Mouse (Mus musculus) lung, postnatal 0 days (tissue): ENCODE measurements around the gene Chrna9. TPM values are rescaled to one million over a fixed set of nuclear protein-coding genes. Genes with fewer than 3 reads are reported as not detected.

ENCODE experiments used
- ATAC-seq: fragments of 200-750 bp; cut with Nextera tagmentation; 2 replicates; pipeline ENCODE4 v1.8.0; 2017; ENCODE audit warnings: moderate library complexity
- DNase-seq: peaks from one replicate; pipeline ENCODE4 v3.0.0-alpha.2; 2016; ENCODE audit warnings: low spot score
- H3K27ac ChIP-seq: fragments of 300-500 bp; sonication (generic); 2 replicates; pipeline ENCODE4 v1.5.1; 2014; ENCODE audit warnings: antibody characterized with exemption, mild to moderate bottlenecking, low read length, mixed read lengths
- H3K27me3 ChIP-seq: fragments of 300-500 bp; sonication (generic); replicated peaks from 2 replicates; pipeline ENCODE4 v1.6.1; 2014; ENCODE audit warnings: low read length, mixed read lengths; ENCODE audit not compliant: insufficient read depth
- H3K36me3 ChIP-seq: fragments of 300-500 bp; sonication (generic); 2 replicates; pipeline ENCODE4 v1.6.1; 2014; ENCODE audit warnings: low read length, mixed read lengths; ENCODE audit not compliant: insufficient read depth
- H3K4me1 ChIP-seq: fragments of 300-500 bp; sonication (generic); 2 replicates; pipeline ENCODE4 v1.6.1; 2014; ENCODE audit warnings: antibody characterized with exemption, low read depth, low read length, mixed read lengths; ENCODE audit not compliant: insufficient read depth
- H3K4me2 ChIP-seq: fragments of 300-500 bp; sonication (generic); replicated peaks from 2 replicates; pipeline ENCODE4 v1.6.1; 2014; ENCODE audit warnings: low read depth, mild to moderate bottlenecking, low read length, moderate library complexity, mixed read lengths
- H3K4me3 ChIP-seq: fragments of 300-500 bp; sonication (generic); 2 replicates; pipeline ENCODE4 v1.5.1; 2014; ENCODE audit warnings: low read depth, low read length
- H3K9ac ChIP-seq: fragments of 300-500 bp; sonication (generic); replicated peaks from 2 replicates; pipeline ENCODE4 v1.6.1; 2014; ENCODE audit warnings: low read depth, mild to moderate bottlenecking
- H3K9me3 ChIP-seq: fragments of 300-500 bp; sonication (generic); 2 replicates; pipeline ENCODE4 v1.6.1; 2016; ENCODE audit warnings: low read length, mixed read lengths
- CTCF ChIP-seq: IDR thresholded peaks from 2 replicates; pipeline ENCODE4 v1.5.1; 2016; ENCODE audit warnings: antibody characterized with exemption, mild to moderate bottlenecking
- EP300 ChIP-seq: IDR thresholded peaks from 2 replicates; pipeline ENCODE4 v1.6.1; 2016; ENCODE audit warnings: antibody characterized with exemption, mild to moderate bottlenecking, control low read depth
- WGBS: fragments of 180-500 bp; shearing (Covaris S2); extraction: QIAGEN DNeasy Blood & Tissue Kit; methylation state at CpG from one replicate; pipeline ENCODE4 v1.1.7; 2014; 5-methylcytosine and 5-hydroxymethylcytosine counted together
- polyA plus RNA-seq: library from polyadenylated mRNA; unstranded; fragments of >200 nt; fragmentation: Nextera tagmentation; extraction: Ambion mirVana; gene quantifications from 2 replicates; pipeline ENCODE4 v1.2.1, GENCODE M21; 2015

Gene Chrna9
- polyA plus RNA-seq, 1 experiment from 2014 or later = not detected

DNA sequence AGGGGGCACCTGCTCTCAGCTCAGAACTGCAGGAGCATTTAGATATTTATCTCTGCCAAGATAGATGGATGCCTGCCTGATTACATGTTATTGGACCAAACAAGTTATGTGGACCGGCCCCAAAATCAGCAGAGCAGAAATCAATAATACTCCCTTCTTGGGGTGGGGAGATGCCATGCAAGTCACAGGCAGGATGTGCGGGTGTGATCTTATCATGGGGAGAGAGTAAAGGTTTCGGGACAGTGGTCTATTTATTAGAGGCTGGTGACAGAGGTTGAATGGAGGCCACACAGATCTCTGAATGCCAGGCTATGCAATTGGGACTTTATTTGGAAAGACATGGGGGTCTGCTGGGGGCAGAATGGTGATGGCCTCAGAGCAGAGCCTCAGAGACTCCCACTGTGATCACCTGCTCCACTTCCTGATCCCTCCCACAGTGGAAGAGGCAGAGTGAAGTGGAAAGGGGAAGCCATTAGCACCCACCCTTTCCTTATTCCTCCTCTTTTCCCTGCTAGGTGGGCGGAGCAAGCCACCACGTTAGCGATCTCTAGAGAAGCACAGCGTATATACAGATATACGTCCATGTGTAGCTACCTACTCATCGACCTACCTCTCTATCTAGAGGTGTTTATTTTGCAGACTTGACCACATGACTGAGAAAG is 13.1 kb upstream of the Chrna9 start:
- no peak overlapping the region for H3K27ac ChIP-seq
- DNase-seq (no peak), ATAC-seq (no peak)
- no peak overlapping the region for H3K4me3 ChIP-seq
- TF ChIP-seq EP300 = no peak
- no peak for TF ChIP-seq CTCF
- H3K36me3 ChIP-seq = no peaks in the 10 kb centered on the region
- 70% methylated on average over 9 of the region's 9 CpGs for WGBS
- H3K9me3 ChIP-seq = no peaks in the 10 kb centered on the region
- H3K4me2 ChIP-seq = no peak overlapping the region
- no peaks in the 10 kb centered on the region for H3K4me1 ChIP-seq
- no peak overlapping the region for H3K9ac ChIP-seq
- no peaks in the 10 kb centered on the region for H3K27me3 ChIP-seq

GRCm38 (mm10) chr5:65926666-65927065 is 8.1 kb upstream of the Chrna9 start:
- H3K4me2 ChIP-seq = no peak overlapping the region
- H3K9me3 ChIP-seq = no peaks in the 10 kb centered on the region
- TF ChIP-seq CTCF (no peak), EP300 (no peak)
- no peaks in the 10 kb centered on the region for H3K4me1 ChIP-seq
- H3K36me3 ChIP-seq = no peaks in the 10 kb centered on the region
- no peak overlapping the region for H3K27ac ChIP-seq
- 71% methylated on average over 6 of the region's 6 CpGs for WGBS
- DNase-seq (no peak), ATAC-seq (no peak)
- no peak overlapping the region for H3K4me3 ChIP-seq
- no peaks in the 10 kb centered on the region for H3K27me3 ChIP-seq
- H3K9ac ChIP-seq = no peak overlapping the region

DNA sequence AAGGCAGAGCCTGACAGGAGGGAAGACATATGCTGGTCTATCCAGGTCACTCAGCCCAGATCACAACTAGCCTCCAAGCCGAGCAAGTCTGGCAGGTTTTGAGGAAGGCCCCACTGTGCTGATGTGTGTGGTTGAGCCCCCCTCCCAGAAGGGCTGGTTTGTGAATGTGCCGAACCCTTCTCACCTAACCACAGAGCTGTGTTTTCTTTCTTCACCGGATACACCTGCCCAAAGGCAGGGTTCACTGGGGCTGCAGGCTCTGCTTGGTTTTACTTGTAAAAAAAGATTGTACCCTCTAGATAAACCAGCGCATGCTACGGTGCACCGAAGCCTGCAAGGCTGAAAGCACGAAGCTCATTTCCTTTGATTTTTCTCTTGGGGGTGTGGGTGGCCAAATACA is 5.6 kb upstream of the Chrna9 start:
- no peaks in the 10 kb centered on the region for H3K4me1 ChIP-seq
- H3K9me3 ChIP-seq = no peaks in the 10 kb centered on the region
- ATAC-seq = no peak
- 46% methylated on average over 7 of the region's 7 CpGs for WGBS
- no peaks in the 10 kb centered on the region for H3K36me3 ChIP-seq
- H3K27ac ChIP-seq = no peak overlapping the region
- no peak overlapping the region for H3K9ac ChIP-seq
- no peak overlapping the region for H3K4me2 ChIP-seq
- no peak for DNase-seq
- no peaks in the 10 kb centered on the region for H3K27me3 ChIP-seq
- H3K4me3 ChIP-seq = no peak overlapping the region
- TF ChIP-seq CTCF = no peak
- no peak for TF ChIP-seq EP300

DNA sequence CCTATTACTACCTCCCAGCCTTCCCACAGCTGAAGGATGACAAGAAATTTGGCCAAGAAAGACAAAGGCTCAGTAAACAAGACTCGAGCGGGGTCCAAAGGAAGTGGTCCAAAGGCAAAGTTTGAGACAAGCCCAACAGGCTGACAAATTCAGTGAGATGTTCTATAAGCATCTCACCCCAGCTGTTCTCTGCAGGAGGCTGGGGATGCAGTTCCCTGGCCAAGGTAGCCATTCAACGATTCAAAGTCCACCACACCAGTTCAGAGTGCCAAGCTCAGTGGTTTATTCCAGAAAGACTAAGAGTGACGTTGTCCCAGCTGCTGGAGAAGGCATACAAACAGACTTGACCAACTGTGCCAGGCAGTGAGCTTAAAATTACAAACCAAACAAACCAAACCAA is 4.5 kb upstream of the Chrna9 start:
- DNase-seq = no peak
- Histone ChIP-seq H3K27me3 (no peaks in the 10 kb centered on the region), H3K36me3 (no peaks in the 10 kb centered on the region), H3K9ac (no peak overlapping the region), H3K4me2 (no peak overlapping the region), H3K27ac (no peak overlapping the region), H3K4me3 (no peak overlapping the region), H3K4me1 (no peaks in the 10 kb centered on the region), H3K9me3 (no peaks in the 10 kb centered on the region)
- no peak for ATAC-seq
- 60% methylated on average over 4 of the region's 4 CpGs for WGBS
- TF ChIP-seq CTCF (no peak), EP300 (no peak)

DNA sequence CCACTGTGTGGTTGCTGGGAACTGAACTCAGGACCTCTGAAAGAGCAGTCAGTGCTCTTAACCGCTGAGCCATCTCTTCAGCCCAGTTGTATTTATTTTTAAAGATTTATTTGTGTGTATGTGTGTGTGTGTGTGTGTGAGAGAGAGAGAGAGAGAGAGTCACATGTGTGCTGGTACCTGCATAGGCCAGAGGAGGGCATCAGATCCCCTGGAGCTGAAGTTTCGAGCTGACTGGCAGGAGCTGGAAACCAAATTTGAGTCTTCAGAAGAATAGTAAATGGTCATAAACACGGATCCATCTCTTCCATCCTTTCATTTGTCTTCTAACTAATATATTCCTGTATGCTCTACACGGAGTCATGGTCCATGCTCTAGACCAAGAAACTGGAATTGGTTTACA is 1.5 kb upstream of the Chrna9 start:
- 83% methylated on average over 4 of the region's 4 CpGs for WGBS
- Histone ChIP-seq H3K27me3 (no peaks in the 10 kb centered on the region), H3K4me1 (no peaks in the 10 kb centered on the region), H3K4me2 (no peak overlapping the region), H3K9ac (no peak overlapping the region), H3K9me3 (no peaks in the 10 kb centered on the region), H3K4me3 (no peak overlapping the region), H3K36me3 (no peaks in the 10 kb centered on the region), H3K27ac (no peak overlapping the region)
- no peak for DNase-seq
- ATAC-seq = no peak
- TF ChIP-seq CTCF (no peak), EP300 (no peak)

- no peak for ATAC-seq
- no peak overlapping the region for H3K9ac ChIP-seq
- no peaks in the 10 kb centered on the region for H3K27me3 ChIP-seq
- H3K4me2 ChIP-seq = no peak overlapping the region
- no peak overlapping the region for H3K27ac ChIP-seq
- WGBS = 67% methylated on average over 2 of the region's 2 CpGs
- DNase-seq = no peak
- TF ChIP-seq EP300 = no peak
- TF ChIP-seq CTCF = no peak
- H3K36me3 ChIP-seq = no peaks in the 10 kb centered on the region
- H3K4me1 ChIP-seq = no peaks in the 10 kb centered on the region
- H3K4me3 ChIP-seq = no peak overlapping the region
- no peaks in the 10 kb centered on the region for H3K9me3 ChIP-seq
Observed at GRCm38 (mm10) chr5:65933764-65934163, 957 bp upstream of the Chrna9 start.
